Mouse (Mus musculus) heart, adult 2 months (tissue): Measurements from ENCODE around the gene Tbxas1. TPM values are rescaled to one million over a fixed set of nuclear protein-coding genes. Genes with fewer than 3 reads are reported as not detected.
A peak's percentile ranks its signal among the peaks of the same experiment; 100 is the strongest.

Source experiments
- DNase-seq, 2 experiments: peaks; one replicate each; pipeline ENCODE4 v3.0.0; 2021
- H3K27ac ChIP-seq: fragments of 200-600 bp; 2 replicates; pipeline ENCODE4 v1.8.1; 2022
- H3K27me3 ChIP-seq: fragments of 200-500 bp; 2 replicates; pipeline ENCODE4 v1.6.1; 2012; ENCODE audit warnings: mild to moderate bottlenecking, low read length, inconsistent platforms, mixed read lengths; ENCODE audit not compliant: control insufficient read depth, insufficient read depth
- H3K36me3 ChIP-seq: fragments of 200-500 bp; 2 replicates; pipeline ENCODE4 v1.6.1; 2012; ENCODE audit warnings: low read length, inconsistent platforms; ENCODE audit not compliant: control insufficient read depth, insufficient read depth
- H3K4me1 ChIP-seq: fragments of 200-500 bp; 2 replicates; pipeline ENCODE4 v1.6.1; 2011; ENCODE audit warnings: low read length; ENCODE audit not compliant: control insufficient read depth, insufficient read depth
- H3K4me3 ChIP-seq: fragments of 200-600 bp; 2 replicates; pipeline ENCODE4 v1.8.1; 2022
- H3K79me2 ChIP-seq: fragments of 200-500 bp; replicated peaks from 2 replicates; pipeline ENCODE4 v1.6.1; 2012; ENCODE audit warnings: mild to moderate bottlenecking, inconsistent platforms, low read length, moderate library complexity, mixed read lengths; ENCODE audit not compliant: control insufficient read depth, insufficient read depth
- H3K9ac ChIP-seq: fragments of 200-500 bp; 2 replicates; pipeline ENCODE4 v1.6.1; 2012; ENCODE audit warnings: low read depth, mild to moderate bottlenecking, control low read depth, inconsistent platforms, low read length, mixed read lengths
- CTCF ChIP-seq: fragments of 200-600 bp; IDR thresholded peaks from 2 replicates; pipeline ENCODE4 v1.8.1; 2022; ENCODE audit warnings: antibody characterized with exemption, mild to moderate bottlenecking, moderate library complexity
- EP300 ChIP-seq: fragments of 200-500 bp; IDR thresholded peaks from 2 replicates; pipeline ENCODE4 v1.6.1; 2011; ENCODE audit warnings: low read depth, low read length, control low read depth; ENCODE audit not compliant: insufficient read depth
- POLR2A ChIP-seq: fragments of 200-500 bp; IDR thresholded peaks from 2 replicates; pipeline ENCODE4 v1.6.1; 2011; ENCODE audit warnings: mild to moderate bottlenecking, low read depth, low read length, control low read depth; ENCODE audit not compliant: insufficient read depth
- WGBS: fragments of 180-500 bp; shearing (Covaris S2); methylation state at CpG from one replicate; pipeline ENCODE4 v1.1.7; 2018; 5-methylcytosine and 5-hydroxymethylcytosine counted together
- intact Hi-C: fragments of 180-260 bp; cut with DNase I; formaldehyde crosslinking; loops from one replicate; pipeline ENCODE4 v1.15.1; 2025
- polyA plus RNA-seq: library from polyadenylated mRNA; depleted of rRNA; stranded (reverse); fragments of >200 nt; gene quantifications from 2 replicates; pipeline ENCODE4 v1.2.3, GENCODE M21; 2012
- total RNA-seq, 2 experiments: library from RNA; stranded (reverse); gene quantifications; 2 replicates each; pipeline ENCODE4 v1.2.3; 2021

Gene Tbxas1
- total and polyA plus RNA-seq, 3 experiments: 1.9 to 2.7 (median 2.1) TPM

GRCm38 (mm10) chr6:39054878-39055508, 179.8 kb downstream of the Tbxas1 start:
- H3K27me3 ChIP-seq: no peaks in the 10 kb centered on the region
- whole genome bisulfite sequencing: 72% methylated on average over 6 of the region's 6 CpGs
- no peak overlapping the region for H3K4me3 ChIP-seq
- no peak overlapping the region for H3K9ac ChIP-seq
- intact Hi-C loops: no loop called here
- no peaks in the 10 kb centered on the region for H3K79me2 ChIP-seq
- TF ChIP-seq CTCF (no peak), POLR2A (no peak), EP300 (no peak)
- peaks cover 11% of the 10 kb centered on the region for H3K4me1 ChIP-seq
- no peaks in the 10 kb centered on the region for H3K36me3 ChIP-seq
- no peak for DNase-seq
- H3K27ac ChIP-seq: peak overlapping the region; percentile 83

DNA sequence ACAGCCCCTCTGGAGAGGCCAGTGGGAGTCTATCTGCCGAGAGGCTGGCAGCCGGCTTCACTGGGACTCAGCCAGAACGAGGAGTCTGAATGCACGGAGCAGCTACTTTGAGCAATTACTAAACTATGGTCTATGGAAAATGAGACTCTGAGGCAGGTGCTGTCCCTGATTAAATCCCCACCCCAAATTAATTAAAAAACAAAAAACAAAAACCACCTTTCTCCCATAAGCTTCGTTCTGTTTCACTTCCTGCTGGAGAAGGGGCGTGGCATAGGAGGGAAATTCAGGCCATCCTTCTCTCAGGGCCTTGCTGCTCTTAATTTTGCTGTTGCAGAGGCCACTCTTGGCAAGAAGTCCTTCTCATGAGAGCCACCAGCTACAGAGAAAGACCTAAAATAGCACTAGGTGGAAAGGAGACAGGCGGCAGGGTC, 180.6 kb downstream of the Tbxas1 start:
- no peaks in the 10 kb centered on the region for H3K79me2 ChIP-seq
- peak overlapping the region; percentile 26; the same call in 1 of the 2 replicates for H3K4me3 ChIP-seq
- H3K27me3 ChIP-seq: no peaks in the 10 kb centered on the region
- H3K27ac ChIP-seq: peak overlapping the region; percentile 83
- TF ChIP-seq EP300: no peak
- no peak for TF ChIP-seq CTCF
- no peak for TF ChIP-seq POLR2A
- H3K4me1 ChIP-seq: peaks cover 13% of the 10 kb centered on the region
- DNase-seq: peak; percentile 21 to 50
- WGBS: 30% methylated on average over 7 of the region's 7 CpGs
- H3K9ac ChIP-seq: peak overlapping the region; percentile 22; the same call in 1 of the 2 replicates
- intact Hi-C loops: no loop called here
- H3K36me3 ChIP-seq: no peaks in the 10 kb centered on the region

- 89% methylated on average over 1 of the region's 1 CpGs for WGBS
- Histone ChIP-seq H3K4me1 (peaks cover 12% of the 10 kb centered on the region), H3K9ac (no peak overlapping the region), H3K27me3 (no peaks in the 10 kb centered on the region), H3K4me3 (no peak overlapping the region), H3K27ac (no peak overlapping the region), H3K79me2 (no peaks in the 10 kb centered on the region), H3K36me3 (no peaks in the 10 kb centered on the region)
- TF ChIP-seq EP300: no peak
- TF ChIP-seq CTCF: no peak
- TF ChIP-seq POLR2A: no peak
- no peak for DNase-seq
- intact Hi-C loops: no loop called here
Observed at GRCm38 (mm10) chr6:39057161-39057560, 182.0 kb downstream of the Tbxas1 start.

DNA sequence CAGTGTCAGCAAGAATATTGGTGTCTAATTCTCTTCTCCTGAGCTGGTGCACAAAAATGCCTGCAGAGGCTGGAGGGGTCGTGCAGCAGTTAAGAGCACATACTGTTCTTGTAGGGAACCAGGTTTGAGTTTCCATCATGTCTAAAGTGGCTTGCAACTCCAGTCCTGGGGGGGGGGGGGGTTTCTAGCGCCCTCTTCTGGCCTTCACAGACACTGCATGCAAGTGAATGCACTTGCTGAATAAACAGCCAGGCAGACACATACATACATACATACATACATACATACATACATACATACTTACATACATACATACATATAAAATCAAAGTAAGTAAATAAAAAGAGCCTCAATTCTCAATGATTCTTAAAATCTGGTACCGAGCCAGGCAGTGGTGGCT, 183.2 kb downstream of the Tbxas1 start:
- peaks cover 8% of the 10 kb centered on the region for H3K4me1 ChIP-seq
- no peaks in the 10 kb centered on the region for H3K79me2 ChIP-seq
- TF ChIP-seq EP300 (no peak), CTCF (peak; percentile 55), POLR2A (no peak)
- H3K36me3 ChIP-seq: no peaks in the 10 kb centered on the region
- no peak for DNase-seq
- WGBS: 63% methylated on average over 3 of the region's 3 CpGs
- H3K4me3 ChIP-seq: no peak overlapping the region
- no peaks in the 10 kb centered on the region for H3K27me3 ChIP-seq
- no peak overlapping the region for H3K9ac ChIP-seq
- intact Hi-C loops: no loop called here
- no peak overlapping the region for H3K27ac ChIP-seq

DNA sequence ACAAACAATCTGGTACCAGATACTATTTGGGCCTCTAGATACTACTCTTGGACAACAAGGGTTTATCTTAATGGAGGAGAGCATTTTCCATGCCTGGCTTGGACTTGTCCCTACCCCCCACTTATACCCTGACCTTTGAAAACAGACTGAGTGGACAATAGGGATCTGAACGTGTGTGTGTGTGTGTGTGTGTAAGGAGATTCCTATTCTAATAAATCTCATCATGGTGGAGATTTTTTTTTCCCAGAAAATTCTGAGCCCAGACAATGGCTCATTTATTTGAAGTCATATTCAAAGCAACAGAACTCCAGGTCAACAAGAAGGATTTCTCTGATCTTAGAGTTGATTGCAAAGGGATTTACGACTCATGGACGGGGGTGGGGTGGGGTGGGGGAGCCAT, 183.7 kb downstream of the Tbxas1 start:
- TF ChIP-seq EP300: no peak
- TF ChIP-seq POLR2A: no peak
- TF ChIP-seq CTCF: no peak
- H3K79me2 ChIP-seq: no peaks in the 10 kb centered on the region
- no peak overlapping the region for H3K9ac ChIP-seq
- peak overlapping the region; percentile 69 for H3K27ac ChIP-seq
- no peaks in the 10 kb centered on the region for H3K36me3 ChIP-seq
- intact Hi-C loops: no loop called here
- H3K4me1 ChIP-seq: peaks cover 8% of the 10 kb centered on the region
- no peak for DNase-seq
- no peaks in the 10 kb centered on the region for H3K27me3 ChIP-seq
- no peak overlapping the region for H3K4me3 ChIP-seq
- 54% methylated on average over 3 of the region's 3 CpGs for WGBS

DNA sequence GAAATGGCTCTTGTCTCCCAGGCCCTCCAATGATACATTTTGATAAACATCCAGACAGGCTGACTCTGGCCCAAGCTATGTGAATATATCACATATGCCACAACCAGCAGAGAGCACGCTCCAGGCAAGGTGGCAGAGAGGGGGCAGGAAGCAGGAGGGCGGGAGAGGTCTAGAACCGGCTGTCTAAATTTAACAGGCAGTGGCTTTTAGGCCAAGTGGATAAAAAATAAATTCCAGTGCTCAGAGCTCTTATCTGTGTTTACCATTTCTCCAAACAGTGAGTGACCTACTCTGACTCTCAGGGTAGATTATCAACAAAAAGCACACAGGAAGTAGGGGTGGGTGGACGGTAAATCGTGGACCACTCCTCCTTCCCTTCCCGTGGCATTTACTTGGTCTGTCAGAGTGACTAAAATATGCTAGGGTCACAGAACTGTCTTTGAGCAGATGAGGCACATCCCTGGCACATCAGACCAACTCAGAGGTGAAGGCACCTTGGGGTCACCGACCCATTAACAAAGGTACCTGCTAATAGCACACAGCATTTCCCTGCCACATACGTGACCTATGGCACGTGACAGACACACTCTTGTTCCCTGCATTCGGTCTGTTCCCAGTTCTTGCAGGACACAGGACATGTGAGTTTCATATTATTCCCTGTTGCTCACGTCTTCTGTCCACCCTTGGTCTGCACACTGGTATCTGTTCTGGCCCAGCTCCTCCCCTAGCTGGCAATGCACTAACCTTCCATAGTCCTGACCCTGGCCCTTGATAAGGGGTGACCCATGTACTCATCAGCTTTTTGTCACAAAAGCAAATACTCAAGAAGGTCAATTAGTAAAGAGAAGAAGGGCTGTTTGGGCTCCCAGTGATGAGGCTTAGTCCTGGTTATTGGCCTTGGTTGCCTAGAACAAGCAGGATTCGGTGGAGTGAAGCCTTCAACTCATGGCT, 184.6 kb downstream of the Tbxas1 start:
- Histone ChIP-seq H3K27me3 (no peaks in the 10 kb centered on the region), H3K36me3 (no peaks in the 10 kb centered on the region), H3K79me2 (no peaks in the 10 kb centered on the region), H3K9ac (no peak overlapping the region), H3K4me1 (peaks cover 8% of the 10 kb centered on the region), H3K4me3 (no peak overlapping the region), H3K27ac (peak overlapping the region; percentile 69)
- 37% methylated on average over 12 of the region's 12 CpGs for WGBS
- DNase-seq: peak in 1 of 2 experiments; percentile 22
- intact Hi-C loops: loop anchor here (10.0 kb wide), 1 partner anchor 105 kb away; no protein-coding TSS in a partner anchor
- TF ChIP-seq POLR2A (no peak), CTCF (no peak), EP300 (no peak)
